Mouse (Mus musculus) limb, embryonic 13.5 days (tissue): ENCODE results near the gene Gstt4. TPM values are rescaled to one million over a fixed set of nuclear protein-coding genes. Genes with fewer than 3 reads are reported as not detected.
"Not testable (repeated sequence)": the region's sequence is repeated elsewhere in the genome, so short reads cannot be mapped to it uniquely, and the experiment has no call there.

Source experiments
- ATAC-seq: fragments of 200-750 bp; cut with Nextera tagmentation; 2 replicates; pipeline ENCODE4 v1.8.0; 2017; ENCODE audit warnings: low read depth, moderate number of reproducible peaks, moderate TSS enrichment; ENCODE audit not compliant: low FRiP score
- H3K27ac ChIP-seq: fragments of 300-500 bp; sonication (generic); 2 replicates; pipeline ENCODE4 v1.5.1; 2015; ENCODE audit warnings: inconsistent platforms, mild to moderate bottlenecking, moderate library complexity
- H3K27me3 ChIP-seq: fragments of 300-500 bp; sonication (generic); 2 replicates; pipeline ENCODE4 v1.6.1; 2015; ENCODE audit warnings: mild to moderate bottlenecking, inconsistent platforms
- H3K36me3 ChIP-seq: fragments of 300-500 bp; sonication (generic); 2 replicates; pipeline ENCODE4 v1.6.1; 2015; ENCODE audit warnings: inconsistent platforms, mild to moderate bottlenecking, moderate library complexity
- H3K4me1 ChIP-seq: fragments of 300-500 bp; sonication (generic); 2 replicates; pipeline ENCODE4 v1.6.1; 2015; ENCODE audit warnings: inconsistent platforms
- H3K4me2 ChIP-seq: fragments of 300-500 bp; sonication (generic); replicated peaks from 2 replicates; pipeline ENCODE4 v1.6.1; 2015; ENCODE audit warnings: inconsistent platforms, mild to moderate bottlenecking, moderate library complexity
- H3K4me3 ChIP-seq: fragments of 300-500 bp; sonication (generic); 2 replicates; pipeline ENCODE4 v1.5.1; 2015; ENCODE audit warnings: moderate library complexity, mild to moderate bottlenecking, inconsistent platforms
- H3K9ac ChIP-seq: fragments of 300-500 bp; sonication (generic); 2 replicates; pipeline ENCODE4 v1.6.1; 2015; ENCODE audit warnings: mild to moderate bottlenecking, inconsistent platforms
- H3K9me3 ChIP-seq: fragments of 300-500 bp; sonication (generic); 2 replicates; pipeline ENCODE4 v1.6.1; 2016; ENCODE audit warnings: inconsistent platforms
- WGBS: fragments of 180-500 bp; shearing (Covaris S2); methylation state at CpG from one replicate; pipeline ENCODE4 v1.1.7; 2015; 5-methylcytosine and 5-hydroxymethylcytosine counted together
- polyA plus RNA-seq: library from polyadenylated mRNA; unstranded; fragments of >200 nt; fragmentation: Nextera tagmentation; extraction: Ambion mirVana; gene quantifications from 2 replicates; pipeline ENCODE4 v1.2.1, GENCODE M21; 2015

Gene Gstt4
- polyA plus RNA-seq, 1 experiment from 2014 or later = not detected

DNA sequence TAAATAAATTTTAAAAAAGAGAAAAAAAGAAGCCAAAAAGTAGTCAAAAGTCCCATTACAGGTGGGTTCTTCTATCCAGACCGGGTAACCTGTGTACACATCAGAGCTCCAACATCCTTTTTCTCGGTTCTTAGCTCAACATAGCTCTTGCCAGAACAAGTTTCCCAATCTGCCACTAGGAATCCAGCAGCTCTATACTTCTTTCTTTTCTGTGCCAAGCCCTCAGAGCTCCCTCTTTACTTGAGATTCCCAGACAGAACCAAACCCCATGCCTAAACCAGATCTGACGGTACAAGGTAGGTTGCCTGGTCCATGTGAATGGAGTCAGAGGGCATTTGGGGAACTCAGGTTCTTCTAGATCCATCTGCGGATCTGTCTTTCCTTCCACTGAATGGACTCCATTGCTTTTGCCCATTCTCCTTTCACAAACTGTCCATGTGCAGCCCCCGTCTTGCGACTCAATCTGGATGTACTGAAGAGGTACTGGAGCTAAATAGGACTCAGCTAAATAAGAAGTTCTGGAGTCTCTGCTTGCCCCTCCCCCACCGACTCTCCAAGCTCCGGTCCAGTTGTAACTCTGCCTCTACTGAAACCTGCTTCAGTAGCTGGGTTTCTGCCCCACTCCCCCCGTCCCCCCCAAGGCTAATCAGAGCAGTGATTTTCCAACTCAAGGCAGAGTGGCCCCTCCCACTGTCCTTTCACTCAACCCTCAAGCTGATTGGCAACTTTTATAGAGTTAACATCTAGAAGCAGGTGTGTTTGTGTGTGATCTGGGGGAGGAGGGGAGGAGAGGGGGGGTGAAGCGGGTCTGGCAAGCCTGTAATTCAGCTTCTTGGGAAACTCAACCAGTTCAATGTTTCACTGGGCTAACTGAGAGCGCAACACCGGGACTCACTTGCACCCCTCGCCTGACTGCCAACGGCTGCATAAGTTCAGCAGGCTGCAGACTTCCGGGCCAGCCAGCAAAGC is 42.9 kb downstream of the Gstt4 start:
- no peak for ATAC-seq

DNA sequence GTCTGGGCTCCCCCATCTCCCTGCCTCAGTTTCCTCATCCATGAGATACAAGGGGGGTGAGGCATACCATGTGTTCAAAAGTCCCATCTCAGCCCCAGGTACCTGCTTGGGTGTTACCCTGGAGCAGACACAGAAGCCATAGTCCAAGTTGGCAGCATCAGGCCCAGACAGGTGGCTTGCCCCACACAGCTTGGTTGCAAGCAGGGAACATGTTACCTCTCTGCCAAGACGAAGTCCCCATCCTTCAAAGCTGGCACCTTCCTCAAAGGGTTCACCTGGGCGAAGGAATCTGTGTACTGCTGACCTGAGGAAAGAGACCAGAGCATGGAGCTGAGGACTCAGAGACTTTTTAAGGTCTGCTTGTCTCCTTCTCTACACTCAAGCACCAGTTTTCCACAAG is 44.5 kb downstream of the Gstt4 start:
- WGBS = 82% methylated on average over 2 of the region's 2 CpGs
- Histone ChIP-seq H3K4me1 (peaks cover 14% of the 10 kb centered on the region), H3K36me3 (no peaks in the 10 kb centered on the region), H3K9me3 (no peaks in the 10 kb centered on the region), H3K27ac (no peak overlapping the region), H3K27me3 (peaks cover 21% of the 10 kb centered on the region; the same call in 1 of the 2 replicates), H3K4me3 (no peak overlapping the region), H3K4me2 (no peak overlapping the region), H3K9ac (no peak overlapping the region)
- ATAC-seq = no peak

More for the DNA sequence above, 42.9 kb downstream of the Gstt4 start:
- peaks cover 14% of the 10 kb centered on the region for H3K4me1 ChIP-seq
- H3K36me3 ChIP-seq = no peaks in the 10 kb centered on the region
- H3K4me2 ChIP-seq = peak overlapping the region; percentile 94
- no peaks in the 10 kb centered on the region for H3K9me3 ChIP-seq
- H3K9ac ChIP-seq = 0 out of 2 replicates have a peak overlapping the region, but pooled peaks have one; percentile 8
- 35% methylated on average over 15 of the region's 15 CpGs for WGBS
- no peak overlapping the region for H3K27ac ChIP-seq
- H3K27me3 ChIP-seq = peaks cover 25% of the 10 kb centered on the region; the same call in 1 of the 2 replicates
- peak overlapping the region; percentile 56 for H3K4me3 ChIP-seq

DNA sequence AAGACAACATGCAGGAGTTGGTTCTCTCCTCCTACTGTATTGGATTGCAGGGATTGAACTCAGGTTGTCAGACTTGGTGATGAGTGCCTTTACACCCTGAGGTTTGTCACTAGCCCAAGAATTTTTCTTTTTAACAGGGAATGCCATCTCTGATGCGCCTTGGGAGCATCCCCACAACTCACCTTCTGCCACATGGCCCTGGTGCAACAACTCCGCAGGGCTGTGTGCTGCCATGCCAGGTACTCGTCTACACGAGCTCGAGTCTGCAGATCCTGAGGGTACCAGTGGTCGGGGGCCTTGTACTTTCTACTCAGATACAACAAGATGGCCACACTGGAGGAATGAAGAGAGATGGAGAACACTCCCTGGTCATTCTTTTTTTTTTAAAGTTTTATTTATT is 45.8 kb downstream of the Gstt4 start:
- Histone ChIP-seq H3K4me1 (peaks cover 22% of the 10 kb centered on the region), H3K27ac (no peak overlapping the region), H3K27me3 (peaks cover 21% of the 10 kb centered on the region; the same call in 1 of the 2 replicates), H3K4me3 (no peak overlapping the region), H3K36me3 (no peaks in the 10 kb centered on the region), H3K9ac (no peak overlapping the region), H3K4me2 (no peak overlapping the region), H3K9me3 (no peaks in the 10 kb centered on the region)
- no peak for ATAC-seq
- 90% methylated on average over 6 of the region's 6 CpGs for WGBS

DNA sequence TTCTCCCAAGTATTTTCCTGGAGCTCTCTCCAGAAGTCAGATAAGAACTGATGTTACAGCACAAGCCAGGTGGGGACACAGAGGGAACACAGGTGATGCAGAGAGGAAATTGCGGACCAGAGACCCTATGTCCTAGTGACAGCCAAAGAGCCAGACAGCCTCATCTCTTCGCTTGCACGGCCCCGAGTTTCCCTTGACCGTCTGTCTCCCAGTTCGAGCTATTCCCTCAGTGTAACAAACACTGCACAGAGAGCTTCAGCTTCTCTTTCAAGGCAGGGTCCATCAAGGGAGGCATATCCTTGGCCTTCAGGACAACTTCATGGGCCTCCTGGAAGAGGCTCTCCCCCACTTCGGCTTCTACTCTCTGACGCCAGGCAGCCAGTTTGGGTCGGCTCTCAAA is 47.8 kb downstream of the Gstt4 start:
- Histone ChIP-seq H3K4me2 (no peak overlapping the region), H3K27me3 (peaks cover 15% of the 10 kb centered on the region; the same call in 1 of the 2 replicates), H3K9me3 (no peaks in the 10 kb centered on the region), H3K4me3 (no peak overlapping the region), H3K9ac (no peak overlapping the region), H3K36me3 (no peaks in the 10 kb centered on the region), H3K4me1 (peaks cover 11% of the 10 kb centered on the region), H3K27ac (no peak overlapping the region)
- WGBS = 84% methylated on average over 9 of the region's 9 CpGs
- no peak for ATAC-seq

DNA sequence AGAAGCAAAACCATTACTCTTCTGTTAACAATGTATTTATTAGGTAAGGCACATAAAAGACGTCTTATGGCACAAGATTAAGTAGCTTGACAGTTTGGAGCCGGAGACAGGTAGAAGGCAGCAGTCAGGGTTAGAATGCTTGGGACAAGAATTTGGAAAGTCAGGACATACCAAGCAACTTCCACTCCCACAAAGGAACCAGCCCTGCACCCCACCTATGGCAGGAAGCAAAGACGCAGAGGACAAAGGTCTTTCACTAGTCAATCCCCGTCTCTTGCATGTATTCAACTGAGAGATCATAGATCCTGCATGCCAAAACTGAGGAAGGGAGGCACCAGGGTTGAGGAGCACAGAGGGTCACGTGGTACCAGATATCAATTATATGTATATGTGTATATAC is 48.2 kb downstream of the Gstt4 start:
- 88% methylated on average over 5 of the region's 5 CpGs for WGBS

DNA sequence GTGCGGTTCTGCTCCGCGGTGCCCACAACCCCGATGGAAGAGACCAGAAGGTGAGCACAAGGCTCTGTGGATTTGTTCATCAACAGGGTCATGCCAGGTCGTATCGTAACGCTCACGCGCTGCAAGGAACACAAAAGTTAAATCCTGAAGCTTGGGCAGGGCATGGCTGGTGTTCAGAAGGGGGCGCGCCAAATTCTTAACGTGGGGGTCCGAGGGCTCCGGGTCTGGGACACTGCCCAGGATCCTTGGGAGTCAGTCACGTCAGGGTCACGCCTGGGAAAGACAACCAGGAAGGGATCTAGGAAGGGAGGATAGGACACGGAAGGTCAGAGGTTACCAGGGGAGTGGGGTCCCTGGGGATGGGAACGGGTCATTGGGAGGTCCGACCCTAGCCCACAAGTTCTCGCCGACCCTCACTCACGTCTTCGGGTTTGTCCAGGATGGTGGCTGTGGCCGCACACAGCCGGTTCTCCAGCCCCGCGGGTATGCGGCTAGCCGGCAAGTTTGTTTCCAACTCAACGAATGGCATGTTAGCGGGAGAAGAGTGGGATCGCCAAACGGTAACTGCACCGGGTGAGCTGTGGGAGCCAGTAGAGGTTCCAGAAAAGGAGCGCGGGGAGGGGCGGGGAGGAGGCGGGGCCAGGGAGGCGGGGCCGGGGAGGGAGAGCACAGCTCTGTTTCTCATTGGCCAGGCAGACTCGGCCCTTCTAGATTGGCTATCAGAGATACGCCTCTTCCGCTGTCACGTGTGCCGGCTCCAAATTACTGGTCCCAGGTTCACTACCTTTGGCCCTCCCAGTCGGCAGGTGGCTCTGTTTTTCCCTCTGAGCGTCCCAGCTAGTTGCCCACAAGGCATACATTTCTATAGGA is 49.3 kb downstream of the Gstt4 start, which contains the start of gene Ddt:
Gene Ddt (minus strand): TSS at position 620 of the 870 bp plus-strand sequence.
- peak within 1 kb of the TSS; percentile 70 for H3K4me3 ChIP-seq
- H3K36me3 ChIP-seq = no peaks in the 10 kb centered on the region
- H3K9ac ChIP-seq = peak within 1 kb of the TSS; percentile 76
- no peaks in the 10 kb centered on the region for H3K9me3 ChIP-seq
- peak within 1 kb of the TSS; percentile 15; the same call in 1 of the 2 replicates for H3K27ac ChIP-seq
- H3K4me1 ChIP-seq = peaks cover 8% of the 10 kb centered on the region
- peak; percentile 97 for ATAC-seq
- peaks cover 6% of the 10 kb centered on the region; the same call in 1 of the 2 replicates for H3K27me3 ChIP-seq
- peak within 1 kb of the TSS; percentile 98 for H3K4me2 ChIP-seq
- under 1% methylated on average over 47 of the region's 47 CpGs for WGBS

More for the DNA sequence above, 48.2 kb downstream of the Gstt4 start:
- Histone ChIP-seq H3K27me3 (peaks cover 10% of the 10 kb centered on the region; the same call in 1 of the 2 replicates), H3K9me3 (no peaks in the 10 kb centered on the region), H3K36me3 (no peaks in the 10 kb centered on the region), H3K4me3 (no peak overlapping the region), H3K27ac (no peak overlapping the region), H3K4me2 (no peak overlapping the region), H3K9ac (no peak overlapping the region), H3K4me1 (peaks cover 8% of the 10 kb centered on the region)
- no peak for ATAC-seq

DNA sequence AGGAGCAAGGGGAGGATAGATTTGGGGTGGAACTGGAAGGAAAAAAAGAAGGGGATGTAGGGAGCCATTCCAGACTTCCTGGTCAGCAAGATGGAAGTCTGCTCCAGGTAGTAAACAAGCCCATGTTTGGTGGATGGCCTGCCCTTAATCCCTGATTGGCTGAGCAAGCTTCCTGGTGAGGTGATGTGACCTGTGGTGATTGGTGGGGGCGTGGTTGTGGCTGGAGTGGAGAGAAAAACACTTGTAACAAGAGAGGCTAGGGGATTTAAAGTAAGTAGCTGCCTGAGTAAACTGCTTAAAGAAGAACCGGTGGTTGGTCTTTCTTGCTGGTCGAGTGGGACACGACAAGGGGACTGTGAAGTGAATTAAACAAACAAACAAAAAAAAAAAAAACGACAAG is 54.6 kb downstream of the Gstt4 start:
- ATAC-seq = not testable (repeated sequence)

DNA sequence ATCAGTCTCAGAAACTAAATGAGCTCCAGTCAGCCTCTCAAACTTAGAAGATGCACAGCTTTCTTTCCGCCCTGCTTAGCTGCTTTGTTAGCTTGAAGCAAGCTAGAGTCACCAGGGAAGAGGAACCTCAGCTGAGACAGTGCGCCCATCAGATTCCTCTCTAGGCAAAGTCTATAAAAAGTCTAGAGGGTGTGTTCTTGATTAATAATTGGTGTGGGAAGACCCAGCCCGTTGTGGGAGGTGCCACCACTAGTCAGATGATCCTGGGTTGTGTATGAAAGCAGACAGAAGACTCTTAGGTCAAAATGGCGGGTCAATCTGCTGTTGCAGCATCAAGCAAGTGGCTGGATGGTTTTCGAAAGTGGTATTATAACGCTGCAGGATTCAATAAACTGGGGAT is 55.5 kb downstream of the Gstt4 start:
- H3K9ac ChIP-seq = no peak overlapping the region
- no peaks in the 10 kb centered on the region for H3K9me3 ChIP-seq
- H3K4me1 ChIP-seq = peaks cover 15% of the 10 kb centered on the region
- 86% methylated on average over 6 of the region's 6 CpGs for WGBS
- ATAC-seq = no peak
- H3K4me3 ChIP-seq = no peak overlapping the region
- no peaks in the 10 kb centered on the region for H3K27me3 ChIP-seq
- no peaks in the 10 kb centered on the region for H3K36me3 ChIP-seq
- H3K4me2 ChIP-seq = no peak overlapping the region
- no peak overlapping the region for H3K27ac ChIP-seq

More for the DNA sequence above, 54.6 kb downstream of the Gstt4 start:
- H3K27me3 ChIP-seq, H3K36me3 ChIP-seq, H3K4me3 ChIP-seq, H3K9me3 ChIP-seq, H3K27ac ChIP-seq, H3K9ac ChIP-seq, H3K4me2 ChIP-seq: not testable (repeated sequence)
- peaks cover 19% of the 10 kb centered on the region for H3K4me1 ChIP-seq
- WGBS = 32% methylated on average over 5 of the region's 5 CpGs

Other genes starting within 250 kb of the Gstt4 start
- 1.3 and 1.7 TPM in 2 replicates for gene Ggt5, start 233.2 kb downstream of the Gstt4 start, polyA plus RNA-seq
- gene Susd2, start 178.5 kb downstream of the Gstt4 start, polyA plus RNA-seq = 3.1 TPM in 2 replicates
- gene Cabin1, start 58.2 kb downstream of the Gstt4 start, polyA plus RNA-seq = 30.9 and 32.5 TPM in 2 replicates
- 92.4 and 95.9 TPM in 2 replicates for gene Ddt, start 49.1 kb downstream of the Gstt4 start, polyA plus RNA-seq
- 0.86 TPM in 1 of 2 replicates, not detected in the other for gene Gm20441, start 41.6 kb downstream of the Gstt4 start, polyA plus RNA-seq
- gene Gstt3, start 41.1 kb downstream of the Gstt4 start, polyA plus RNA-seq = 19.6 and 21.5 TPM in 2 replicates
- gene Gstt1, start 24.0 kb downstream of the Gstt4 start, polyA plus RNA-seq = 14.9 and 16.3 TPM in 2 replicates
- 12.7 and 13.8 TPM in 2 replicates for gene Gstt2, start 14.9 kb upstream of the Gstt4 start, polyA plus RNA-seq
- 1,677 and 1,740 TPM in 2 replicates for gene Mif, start 37.7 kb upstream of the Gstt4 start, polyA plus RNA-seq
- gene Derl3, start 70.9 kb upstream of the Gstt4 start, polyA plus RNA-seq = 3.4 and 3.7 TPM in 2 replicates
- gene Smarcb1, start 99.1 kb upstream of the Gstt4 start, polyA plus RNA-seq = 247 and 248 TPM in 2 replicates
- gene Chchd10, start 110.6 kb upstream of the Gstt4 start, polyA plus RNA-seq = 9.8 and 11.5 TPM in 2 replicates
- gene Mmp11, start 114.0 kb upstream of the Gstt4 start, polyA plus RNA-seq = 194 and 198 TPM in 2 replicates
- gene Gm867, start 118.1 kb upstream of the Gstt4 start, polyA plus RNA-seq = 0.15 TPM in 1 of 2 replicates, not detected in the other
- 0.33 and 0.66 TPM in 2 replicates for gene Vpreb3, start 120.5 kb upstream of the Gstt4 start, polyA plus RNA-seq
- gene Gm5134, start 132.0 kb upstream of the Gstt4 start, polyA plus RNA-seq = 0.11 TPM in 1 of 2 replicates, not detected in the other
- gene Zfp280b, start 210.1 kb upstream of the Gstt4 start, polyA plus RNA-seq = 22.1 and 22.5 TPM in 2 replicates